Mouse (Mus musculus) olfactory bulb, adult 2 months (tissue): Measurements from ENCODE around the gene Clec18a.

Experiments used
- CTCF ChIP-seq: fragments of 200-500 bp; IDR thresholded peaks from 2 replicates; pipeline ENCODE4 v1.5.1; 2012; ENCODE audit warnings: low read depth, mild to moderate bottlenecking, low read length, moderate library complexity; ENCODE audit not compliant: insufficient read depth
- POLR2A ChIP-seq: fragments of 200-500 bp; IDR thresholded peaks from 2 replicates; pipeline ENCODE4 v1.6.1; 2012; ENCODE audit warnings: mild to moderate bottlenecking, low read depth, low read length, moderate library complexity; ENCODE audit not compliant: insufficient read depth

DNA sequence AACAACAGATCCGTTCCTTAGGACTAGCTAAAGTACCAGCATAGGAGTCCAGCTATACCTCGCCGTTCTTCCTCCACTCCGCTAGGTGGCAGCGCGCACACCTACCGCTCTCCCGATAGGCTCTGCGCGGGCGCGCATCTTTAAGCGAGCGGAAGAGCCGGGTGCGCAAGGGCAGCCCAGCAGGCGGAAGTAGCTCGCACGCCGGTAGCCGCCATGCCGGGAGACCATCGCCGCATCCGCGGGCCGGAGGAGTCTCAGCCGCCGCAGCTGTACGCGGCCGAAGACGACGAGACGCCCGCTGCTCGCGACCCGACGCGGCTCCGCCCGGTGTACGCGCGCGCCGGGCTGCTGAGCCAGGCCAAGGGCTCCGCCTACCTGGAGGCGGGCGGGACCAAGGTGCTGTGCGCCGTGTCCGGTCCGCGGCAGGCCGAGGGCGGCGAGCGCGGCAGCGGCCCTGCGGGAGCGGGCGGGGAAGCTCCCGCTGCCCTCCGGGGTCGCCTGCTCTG lies 36.0 kb downstream of the Clec18a start, which contains the start of gene Exosc6:
- TF ChIP-seq POLR2A: peak; percentile 44; the same call in 1 of the 2 replicates
- TF ChIP-seq CTCF: peak; percentile 82
